In genomic region chr8:109751731-109752485, GRCm38 (mm10) we compare ENCODE assay signal across 23 mouse cellular contexts. TPM values are rescaled to one million over a fixed set of nuclear protein-coding genes. Genes with fewer than 3 reads are reported as not detected.
DNase-seq lines count a peak whose midpoint lies in the region; ATAC-seq and TF ChIP-seq lines count a peak whose summit lies in the region.
"Had no signal": no experiment of that assay in that cellular context is flagged by ENCODE, and none has a peak within 500 bp of the region (broad histone marks: within the 10 kb centered on the region; RNA-seq: fewer than 3 reads in every experiment).

No protein-coding gene starts in this region.

- peak; percentile 50 for DNase-seq in kidney, adult 18-20 months
- no peak for DNase-seq in CH12.LX (ENCODE audit: extremely low read depth)
- DNase-seq in kidney, postnatal 14 days: peak; percentile 59
- peak; percentile 15 for DNase-seq in yolk sac, embryonic 10.5 days (ENCODE audit: low spot score)
- DNase-seq in lung, adult 18-20 months: no peak
- DNase-seq: adrenal gland, adult 8-10 months; cerebellum, adult 11 months; cerebellum, adult 8-10 months; cerebellum, postnatal 14 days; embryo, embryonic 11 days; gastrocnemius, postnatal 36 days; heart, adult 11 months; heart, postnatal 10 days; heart, postnatal 4 days had no signal

- TF ChIP-seq EP300 in CH12.LX (IDR thresholded peaks at IDR 0.05; ENCODE audit: low read length): no peak

- no peak for TF ChIP-seq RAD21 in CH12.LX (IDR thresholded peaks at IDR 0.05; ENCODE audit: low read depth, low read length)

- H3K79me2 ChIP-seq in CH12.LX (replicated peaks; ENCODE audit: control insufficient read depth, extremely low read depth, insufficient read depth, poor library complexity, severe bottlenecking): no peaks in the 10 kb centered on the region; the same call in 1 of the 2 replicates

- ATAC-seq in kidney, embryonic 14.5 days (ENCODE audit: low FRiP score, low TSS enrichment): no peak
- ATAC-seq in CD4-positive, CD25-positive, alpha-beta regulatory T cell, adult 4 months: no peak
- ATAC-seq: forebrain, embryonic 15.5 days had no signal

- H3K4me2 ChIP-seq in kidney, embryonic 14.5 days (replicated peaks; ENCODE audit: low read depth, low read length): no peak overlapping the region
- peak overlapping the region; percentile 95 for H3K4me2 ChIP-seq in CH12.LX (ENCODE audit: insufficient read depth, low read depth, poor library complexity, severe bottlenecking)
- H3K4me2 ChIP-seq: embryonic facial prominence, embryonic 15.5 days; forebrain, embryonic 15.5 days; hindbrain, embryonic 12.5 days had no signal

- no peak for TF ChIP-seq POLR2A in CH12.LX (IDR thresholded peaks at IDR 0.05; ENCODE audit: low read depth, low read length)

- H3K36me3 ChIP-seq in kidney, embryonic 14.5 days (ENCODE audit: control insufficient read depth, insufficient read depth, low read length): no peaks in the 10 kb centered on the region
- H3K36me3 ChIP-seq in CH12.LX (replicated peaks in 1 of 2; ENCODE audit: control insufficient read depth in 1 of 2, insufficient read depth in 1 of 2, low read length in 1 of 2): peaks cover 0 to 5% of the 10 kb centered on the region in 2 experiments
- H3K36me3 ChIP-seq: embryonic facial prominence, embryonic 15.5 days; forebrain, embryonic 10.5 days; forebrain, embryonic 15.5 days; G1E; heart, embryonic 10.5 days; hindbrain, embryonic 12.5 days had no signal

- 89% methylated on average over 20 of the region's 20 CpGs for WGBS in kidney, embryonic 14.5 days

- H3K9me3 ChIP-seq in kidney, embryonic 14.5 days (ENCODE audit: control insufficient read depth, low read length): no peaks in the 10 kb centered on the region
- peaks cover 2% of the 10 kb centered on the region for H3K9me3 ChIP-seq in CH12.LX (replicated peaks; ENCODE audit: low read length)
- H3K9me3 ChIP-seq: embryonic facial prominence, embryonic 15.5 days; forebrain, embryonic 10.5 days; forebrain, embryonic 15.5 days; G1E; heart, embryonic 10.5 days; hindbrain, embryonic 12.5 days had no signal

- no peak overlapping the region for H3K9ac ChIP-seq in kidney, embryonic 14.5 days (ENCODE audit: low read depth, low read length)
- H3K9ac ChIP-seq in CH12.LX (ENCODE audit: insufficient read depth, low read depth): peak overlapping the region; percentile 39
- H3K9ac ChIP-seq: embryonic facial prominence, embryonic 15.5 days; forebrain, embryonic 15.5 days; hindbrain, embryonic 12.5 days had no signal

- no peak overlapping the region for H3K4me3 ChIP-seq in kidney, embryonic 14.5 days (ENCODE audit: low read length)
- peak overlapping the region; percentile 10 to 46 (median 43) for H3K4me3 ChIP-seq in CH12.LX (replicated peaks in 1 of 3; ENCODE audit: low read depth in 2 of 3, low read length in 2 of 3, poor library complexity in 1 of 3)
- H3K4me3 ChIP-seq: embryonic facial prominence, embryonic 15.5 days; erythroblast, embryonic 14.5 days; forebrain, embryonic 10.5 days; forebrain, embryonic 15.5 days; heart, embryonic 10.5 days; hindbrain, embryonic 12.5 days had no signal

- TF ChIP-seq CTCF in CH12.LX (conservative IDR thresholded peaks at IDR 0.05 in 1 of 2, IDR thresholded peaks at IDR 0.05 in 1 of 2; ENCODE audit: low read depth in 2 of 2, low read length in 2 of 2): no peak

- in situ Hi-C loops in CH12.LX (cut with MboI; ENCODE audit: low pct_ligation_motif_present, low pct_unique_long_range_greater_than_20kb, low sequenced_read_pairs): no loop called here

- H3K27me3 ChIP-seq in kidney, embryonic 14.5 days (ENCODE audit: control insufficient read depth, insufficient read depth, low read length): no peaks in the 10 kb centered on the region
- no peaks in the 10 kb centered on the region for H3K27me3 ChIP-seq in CH12.LX (replicated peaks)
- H3K27me3 ChIP-seq: embryonic facial prominence, embryonic 15.5 days; forebrain, embryonic 15.5 days; hindbrain, embryonic 12.5 days had no signal

- H3K4me1 ChIP-seq in kidney, embryonic 14.5 days (ENCODE audit: control insufficient read depth, insufficient read depth, low read length): no peaks in the 10 kb centered on the region
- peaks cover 6 to 30% of the 10 kb centered on the region in 2 experiments for H3K4me1 ChIP-seq in CH12.LX (ENCODE audit: control insufficient read depth in 1 of 2, insufficient read depth in 2 of 2)
- H3K4me1 ChIP-seq: embryonic facial prominence, embryonic 15.5 days; forebrain, embryonic 10.5 days; forebrain, embryonic 15.5 days; heart, embryonic 10.5 days; hindbrain, embryonic 12.5 days had no signal

- H3K27ac ChIP-seq in kidney, embryonic 14.5 days (ENCODE audit: low read depth, low read length): no peak overlapping the region
- H3K27ac ChIP-seq in CH12.LX (ENCODE audit: insufficient read depth, low read depth): no peak overlapping the region
- H3K27ac ChIP-seq: embryonic facial prominence, embryonic 15.5 days; forebrain, embryonic 10.5 days; forebrain, embryonic 15.5 days; heart, embryonic 10.5 days; hindbrain, embryonic 12.5 days had no signal

- dilution Hi-C loops in CH12.LX (cut with MboI; ENCODE audit: extremely low pct_ligation_motif_present, extremely low pct_unique_long_range_greater_than_20kb, low sequenced_read_pairs): no loop called here

TF ChIP-seq in CH12.LX, 34 proteins besides CTCF, POLR2A, EP300 and RAD21:
- TF ChIP-seq JUN (IDR thresholded peaks at IDR 0.05; ENCODE audit: insufficient read depth, low read depth, low read length): no peak
- TF ChIP-seq ELF1 (IDR thresholded peaks at IDR 0.05; ENCODE audit: low read depth, low read length): peak; percentile 61
TF ChIP-seq in CH12.LX: peak in this region for 1.

RNA-seq across cellular contexts. Expression of gene Atxn1l, which starts 14.4 kb away (rescaled TPM):
- 5.4 and 5.6 TPM in 2 replicates for polyA plus RNA-seq in kidney, embryonic 14.5 days (2014; fragmentation: Nextera tagmentation; extraction: Ambion mirVana)
- total RNA-seq in CH12.LX (2012; rRNA removed): 6.8 and 7.6 TPM in 2 replicates
- total RNA-seq in CH12.LX (2014; rRNA removed): 4.1 and 4.6 TPM in 2 replicates
- polyA plus RNA-seq in CH12.LX (2012; ENCODE audit: insufficient read length, low read depth): 15.2 and 18.5 TPM in 2 replicates
- 1 to 10 TPM; 2.3 to 3.8 TPM for polyA plus RNA-seq in CD4-positive, CD25-positive, alpha-beta regulatory T cell, adult 4 months (2017; shearing (Covaris generic))

RNA-seq across cellular contexts. Expression of gene Ap1g1, which starts 26.4 kb away (rescaled TPM):
- polyA plus RNA-seq in kidney, embryonic 14.5 days (2014; fragmentation: Nextera tagmentation; extraction: Ambion mirVana): 25.3 and 38.8 TPM in 2 replicates
- total RNA-seq in CH12.LX (2012; rRNA removed) (29.5 and 32.9 TPM in 2 replicates), CH12.LX (2014; rRNA removed) (39.6 and 40.8 TPM in 2 replicates)
- 54.7 and 60.4 TPM in 2 replicates for polyA plus RNA-seq in CH12.LX (2012; ENCODE audit: insufficient read length, low read depth)
- 10 to 100 TPM; 32.7 to 34.3 TPM for polyA plus RNA-seq in CD4-positive, CD25-positive, alpha-beta regulatory T cell, adult 4 months (2017; shearing (Covaris generic))

RNA-seq across cellular contexts. Expression of gene Zfp821, which starts 46.6 kb away (rescaled TPM):
- 29.0 and 36.2 TPM in 2 replicates for polyA plus RNA-seq in kidney, embryonic 14.5 days (2014; fragmentation: Nextera tagmentation; extraction: Ambion mirVana)
- total RNA-seq in CH12.LX (2012; rRNA removed) (5.0 and 5.1 TPM in 2 replicates), CH12.LX (2014; rRNA removed) (3.4 and 4.1 TPM in 2 replicates)
- 4.1 and 5.2 TPM in 2 replicates for polyA plus RNA-seq in CH12.LX (2012; ENCODE audit: insufficient read length, low read depth)
- polyA plus RNA-seq in CD4-positive, CD25-positive, alpha-beta regulatory T cell, adult 4 months (2017; shearing (Covaris generic)): 1 to 10 TPM; 3.6 to 7.9 TPM

RNA-seq across cellular contexts. Expression of gene Ist1, which starts 58.8 kb away (rescaled TPM):
- 115 and 143 TPM in 2 replicates for polyA plus RNA-seq in kidney, embryonic 14.5 days (2014; fragmentation: Nextera tagmentation; extraction: Ambion mirVana)
- total RNA-seq in CH12.LX (2012; rRNA removed) (38.2 and 38.9 TPM in 2 replicates), CH12.LX (2014; rRNA removed) (57.2 and 62.2 TPM in 2 replicates)
- polyA plus RNA-seq in CH12.LX (2012; ENCODE audit: insufficient read length, low read depth): 49.5 and 53.1 TPM in 2 replicates
- 100 to 1,000 TPM; 139 to 163 TPM for polyA plus RNA-seq in CD4-positive, CD25-positive, alpha-beta regulatory T cell, adult 4 months (2017; shearing (Covaris generic))

Comparison
In these comparisons a context has a peak if more than half of its experiments do, and no peak if none do; other contexts are left out.
1. DNase-seq: peak in kidney, adult 18-20 months (single experiment), kidney, postnatal 14 days (single experiment) and yolk sac, embryonic 10.5 days (single experiment); none in CH12.LX (single experiment) and lung, adult 18-20 months (0 of 2).